Mouse (Mus musculus): ENCODE measurements at regions not wholly inside any gene's neighbourhood (a gene's known extent, or its start where the extent isn't known, plus 50 kb on each side); places are given as distances from the start of the nearest gene placed in this dataset.

DNA sequence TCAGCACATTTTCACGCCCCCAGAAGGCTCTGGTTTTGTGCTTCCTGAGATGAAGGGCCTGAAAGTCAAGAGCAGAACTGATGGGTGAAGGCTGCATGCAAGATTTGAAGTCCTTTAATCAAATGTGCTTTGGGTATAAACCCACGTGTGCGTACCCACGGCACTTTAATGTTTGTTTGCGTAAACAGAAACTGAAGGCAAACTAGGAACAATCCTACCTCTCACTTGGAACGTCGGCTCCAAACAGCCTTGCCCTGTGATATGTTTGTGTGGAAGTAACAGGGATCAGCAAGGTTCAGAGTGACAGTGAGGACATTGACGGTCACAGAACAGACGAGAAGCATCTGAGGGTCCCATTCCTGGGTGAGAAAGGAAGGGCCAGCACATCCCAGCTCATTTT lies 333.3 kb downstream of the Cd83 start:
- TF ChIP-seq EP300 (IDR thresholded peaks at IDR 0.05; ENCODE audit: low read depth) (no peak), CTCF (IDR thresholded peaks at IDR 0.05; ENCODE audit: low read depth) (no peak)
